Mouse (Mus musculus): ENCODE results near the gene Kdm1a. TPM values are rescaled to one million over a fixed set of nuclear protein-coding genes. Genes with fewer than 3 reads are reported as not detected.
A peak's percentile ranks its signal among the peaks of the same experiment; 100 is the strongest.

Gene Kdm1a
- polyA plus RNA-seq, 1 experiment, result 0.90 TPM

DNA sequence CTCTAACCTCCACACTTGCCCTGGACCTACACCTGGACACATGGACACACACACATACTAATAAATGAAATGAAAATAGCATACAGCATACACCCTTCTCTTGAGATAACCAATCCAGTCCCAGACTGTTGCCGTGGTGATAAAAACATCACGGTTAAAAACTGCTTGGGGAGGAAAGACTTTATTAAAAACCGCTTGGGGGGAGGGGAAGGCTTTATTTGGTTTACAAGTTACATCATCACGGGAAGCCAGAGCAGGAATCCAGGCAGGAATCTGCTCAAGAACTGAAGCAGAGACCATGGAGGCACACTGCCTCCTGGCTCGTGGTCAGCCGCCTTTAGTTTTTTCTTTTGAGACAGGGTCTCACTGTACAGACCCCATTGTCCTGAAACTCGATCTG lies 11.1 kb upstream of the Kdm1a start:
- Histone ChIP-seq H3K9me3 (ENCODE audit: control insufficient read depth, low read length) (no peaks in the 10 kb centered on the region), H3K4me3 (replicated peaks) (no peak overlapping the region), H3K4me1 (ENCODE audit: control insufficient read depth) (no peaks in the 10 kb centered on the region), H3K36me3 (ENCODE audit: control insufficient read depth) (no peaks in the 10 kb centered on the region), H3K27me3 (ENCODE audit: control insufficient read depth) (no peaks in the 10 kb centered on the region)
- no peak for TF ChIP-seq GATA1 (IDR thresholded peaks at IDR 0.05; ENCODE audit: low read length)
- no peak for TF ChIP-seq TAL1 (IDR thresholded peaks at IDR 0.05; ENCODE audit: low read length)

DNA sequence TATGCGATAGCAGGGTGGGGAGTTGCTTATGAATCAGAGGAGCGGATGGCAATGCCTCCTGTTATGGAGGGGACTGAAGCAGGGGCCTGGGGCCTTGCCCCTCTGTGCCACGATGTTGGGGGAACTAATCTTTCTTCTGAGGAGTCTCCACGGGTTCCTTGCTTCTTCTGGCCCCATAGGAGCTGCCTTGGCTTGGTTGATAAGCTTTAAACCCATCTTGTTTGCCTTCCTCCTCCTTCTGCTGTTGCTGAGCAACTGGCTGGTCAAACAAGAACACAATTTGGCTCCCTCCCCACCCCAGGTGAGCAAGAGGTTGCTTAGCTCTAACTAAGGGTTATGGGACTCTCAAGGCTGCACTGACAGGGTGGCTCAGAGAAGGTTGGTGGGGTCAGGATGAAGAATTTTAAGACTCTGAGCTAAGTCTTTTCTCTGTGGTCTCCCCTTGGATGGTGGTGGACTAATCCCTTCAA lies 7.9 kb upstream of the Kdm1a start, which contains the start of gene Tex46:
Gene Tex46 (plus strand): TSS at position 51 of the 470 bp plus-strand sequence.
- Histone ChIP-seq H3K27me3 (ENCODE audit: control insufficient read depth) (no peaks in the 10 kb centered on the region), H3K4me3 (replicated peaks) (no peak within 1 kb of the TSS), H3K4me1 (ENCODE audit: control insufficient read depth) (no peaks in the 10 kb centered on the region), H3K9me3 (ENCODE audit: control insufficient read depth, low read length) (no peaks in the 10 kb centered on the region), H3K36me3 (ENCODE audit: control insufficient read depth) (no peaks in the 10 kb centered on the region)
- TF ChIP-seq TAL1 (IDR thresholded peaks at IDR 0.05; ENCODE audit: low read length) (no peak), GATA1 (IDR thresholded peaks at IDR 0.05; ENCODE audit: low read length) (no peak)

- Histone ChIP-seq H3K36me3 (ENCODE audit: control insufficient read depth) (no peaks in the 10 kb centered on the region), H3K4me1 (ENCODE audit: control insufficient read depth) (peaks cover 12% of the 10 kb centered on the region), H3K4me3 (replicated peaks) (no peak overlapping the region), H3K27me3 (ENCODE audit: control insufficient read depth) (no peaks in the 10 kb centered on the region), H3K9me3 (ENCODE audit: control insufficient read depth, low read length) (no peaks in the 10 kb centered on the region)
- TF ChIP-seq GATA1 (IDR thresholded peaks at IDR 0.05; ENCODE audit: low read length), result no peak
- TF ChIP-seq TAL1 (IDR thresholded peaks at IDR 0.05; ENCODE audit: low read length), result no peak
These were observed 3.4 kb upstream of the Kdm1a start for GRCm38 (mm10) chr4:136605756-136606485.

DNA sequence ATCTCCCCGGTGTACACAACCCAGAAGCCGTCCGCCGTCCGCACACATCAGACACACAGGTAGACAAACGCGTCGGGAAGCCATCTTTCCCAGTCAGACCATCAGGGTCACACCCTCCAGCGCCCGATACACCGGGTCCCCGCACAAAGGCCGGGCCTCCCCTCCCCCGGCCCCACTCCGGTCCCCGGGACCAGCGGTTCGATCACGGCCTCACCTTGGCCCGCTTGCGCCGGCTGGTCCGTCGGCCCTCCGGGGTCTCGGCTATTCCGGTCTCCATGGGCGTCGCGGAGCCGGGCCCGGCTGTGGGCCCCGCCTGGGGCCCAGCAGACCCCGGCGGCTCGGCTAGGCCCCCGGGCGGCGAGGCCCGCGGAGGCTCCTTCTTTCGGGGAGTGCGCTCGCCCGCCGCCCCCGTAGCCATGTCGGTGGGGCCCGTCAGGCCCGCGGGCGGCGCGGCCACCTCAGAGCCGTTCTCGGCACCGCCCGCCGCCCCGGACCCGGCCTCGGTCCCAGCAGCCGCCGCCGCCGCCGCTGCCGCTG lies 437 bp downstream of the Kdm1a start:
- H3K9me3 ChIP-seq (ENCODE audit: control insufficient read depth, low read length), result no peaks in the 10 kb centered on the region
- H3K36me3 ChIP-seq (ENCODE audit: control insufficient read depth), result peaks cover 8% of the 10 kb centered on the region
- H3K27me3 ChIP-seq (ENCODE audit: control insufficient read depth), result no peaks in the 10 kb centered on the region
- H3K4me3 ChIP-seq (replicated peaks), result peak overlapping the region; percentile 96
- peaks cover 28% of the 10 kb centered on the region for H3K4me1 ChIP-seq (ENCODE audit: control insufficient read depth)
- TF ChIP-seq GATA1 (IDR thresholded peaks at IDR 0.05; ENCODE audit: low read length) (no peak), TAL1 (IDR thresholded peaks at IDR 0.05; ENCODE audit: low read length) (no peak)

- no peaks in the 10 kb centered on the region for H3K27me3 ChIP-seq (ENCODE audit: control insufficient read depth)
- no peak for TF ChIP-seq TAL1 (IDR thresholded peaks at IDR 0.05; ENCODE audit: low read length)
- TF ChIP-seq GATA1 (IDR thresholded peaks at IDR 0.05; ENCODE audit: low read length), result no peak
- H3K4me3 ChIP-seq (replicated peaks), result peak overlapping the region; percentile 96
- H3K9me3 ChIP-seq (ENCODE audit: control insufficient read depth, low read length), result no peaks in the 10 kb centered on the region
- peaks cover 8% of the 10 kb centered on the region for H3K36me3 ChIP-seq (ENCODE audit: control insufficient read depth)
- peaks cover 28% of the 10 kb centered on the region for H3K4me1 ChIP-seq (ENCODE audit: control insufficient read depth)
These were observed 1.0 kb downstream of the Kdm1a start for GRCm38 (mm10) chr4:136601476-136601875.

DNA sequence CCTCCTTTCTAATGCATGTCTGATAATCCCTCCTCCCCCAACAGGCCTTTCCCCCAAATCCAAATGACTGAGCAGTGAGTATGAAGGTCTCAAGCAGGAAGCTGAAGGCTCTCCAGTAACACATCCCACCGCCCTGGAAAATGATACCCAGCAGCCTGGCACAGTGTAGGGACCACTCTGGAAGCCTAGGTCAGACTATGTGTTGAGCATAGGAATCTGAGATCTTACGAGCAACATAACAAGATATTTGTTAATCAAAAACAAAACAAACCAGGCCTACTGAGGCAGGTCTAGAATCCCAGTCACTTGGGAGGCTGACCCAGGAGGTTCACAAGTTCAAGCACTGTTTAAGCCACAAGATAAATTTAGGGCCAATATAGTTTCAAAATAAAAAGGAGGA lies 2.0 kb downstream of the Kdm1a start:
- peak overlapping the region; percentile 96 for H3K4me3 ChIP-seq (replicated peaks)
- no peaks in the 10 kb centered on the region for H3K27me3 ChIP-seq (ENCODE audit: control insufficient read depth)
- H3K36me3 ChIP-seq (ENCODE audit: control insufficient read depth), result peaks cover 8% of the 10 kb centered on the region
- TF ChIP-seq TAL1 (IDR thresholded peaks at IDR 0.05; ENCODE audit: low read length) (no peak), GATA1 (IDR thresholded peaks at IDR 0.05; ENCODE audit: low read length) (no peak)
- H3K4me1 ChIP-seq (ENCODE audit: control insufficient read depth), result peaks cover 28% of the 10 kb centered on the region
- no peaks in the 10 kb centered on the region for H3K9me3 ChIP-seq (ENCODE audit: control insufficient read depth, low read length)

GRCm38 (mm10) chr4:136599869-136600268 lies 2.7 kb downstream of the Kdm1a start:
- no peaks in the 10 kb centered on the region for H3K9me3 ChIP-seq (ENCODE audit: control insufficient read depth, low read length)
- H3K27me3 ChIP-seq (ENCODE audit: control insufficient read depth), result no peaks in the 10 kb centered on the region
- peaks cover 8% of the 10 kb centered on the region for H3K36me3 ChIP-seq (ENCODE audit: control insufficient read depth)
- H3K4me1 ChIP-seq (ENCODE audit: control insufficient read depth), result peaks cover 28% of the 10 kb centered on the region
- TF ChIP-seq TAL1 (IDR thresholded peaks at IDR 0.05; ENCODE audit: low read length) (no peak), GATA1 (IDR thresholded peaks at IDR 0.05; ENCODE audit: low read length) (no peak)
- H3K4me3 ChIP-seq (replicated peaks), result no peak overlapping the region

DNA sequence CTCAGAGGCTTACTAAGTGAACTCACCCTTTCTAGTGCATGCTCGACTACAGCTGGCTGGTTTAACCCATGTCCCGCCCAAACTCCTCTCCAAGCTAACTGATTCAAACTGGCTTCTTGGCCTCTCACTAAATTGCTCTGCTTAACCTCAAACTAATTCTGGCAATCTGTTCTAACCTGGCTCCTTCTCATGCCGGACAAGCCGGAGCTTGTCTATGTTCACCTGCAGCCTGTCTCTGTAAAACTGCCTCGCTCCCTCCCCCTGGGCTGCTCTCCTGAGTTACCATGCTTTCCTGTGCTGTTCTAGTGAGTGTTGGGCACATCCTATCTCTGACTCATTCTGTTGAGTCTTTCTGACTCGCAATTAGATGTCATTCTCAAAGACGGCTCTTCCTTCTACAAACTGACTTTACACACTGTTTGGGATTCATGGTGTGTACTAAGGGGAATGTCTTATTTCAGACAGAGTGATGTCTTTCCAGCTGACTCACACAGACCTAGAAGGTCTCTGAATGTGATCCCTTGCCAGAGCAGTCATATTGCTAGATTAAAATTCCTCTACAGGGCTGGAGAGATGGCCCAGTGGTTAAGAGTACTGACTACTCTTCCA lies 4.2 kb downstream of the Kdm1a start:
- peaks cover 12% of the 10 kb centered on the region for H3K36me3 ChIP-seq (ENCODE audit: control insufficient read depth)
- TF ChIP-seq GATA1 (IDR thresholded peaks at IDR 0.05; ENCODE audit: low read length) (no peak), TAL1 (IDR thresholded peaks at IDR 0.05; ENCODE audit: low read length) (no peak)
- no peaks in the 10 kb centered on the region for H3K9me3 ChIP-seq (ENCODE audit: control insufficient read depth, low read length)
- H3K4me1 ChIP-seq (ENCODE audit: control insufficient read depth), result peaks cover 36% of the 10 kb centered on the region
- no peaks in the 10 kb centered on the region for H3K27me3 ChIP-seq (ENCODE audit: control insufficient read depth)
- H3K4me3 ChIP-seq (replicated peaks), result no peak overlapping the region

DNA sequence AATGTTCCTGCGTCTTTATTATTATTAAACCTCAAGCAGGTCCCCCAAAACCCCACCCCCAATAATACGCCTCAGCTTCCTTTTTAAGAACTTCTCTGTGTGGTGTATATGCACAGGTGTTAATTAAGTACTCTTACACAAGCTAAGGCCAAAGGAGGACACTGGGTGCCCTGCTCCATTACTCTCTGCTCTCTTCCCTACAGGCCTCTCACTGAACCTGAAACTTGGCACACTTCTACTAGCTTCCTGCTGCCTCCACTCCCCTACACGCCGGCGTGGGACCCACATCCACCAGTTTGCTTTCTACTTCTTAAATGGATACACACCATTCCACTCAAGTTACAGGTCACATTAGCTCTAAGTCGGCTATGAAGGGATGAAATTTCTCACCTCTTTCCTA lies 7.3 kb downstream of the Kdm1a start:
- H3K4me1 ChIP-seq (ENCODE audit: control insufficient read depth), result peaks cover 23% of the 10 kb centered on the region
- no peaks in the 10 kb centered on the region for H3K27me3 ChIP-seq (ENCODE audit: control insufficient read depth)
- no peak overlapping the region for H3K4me3 ChIP-seq (replicated peaks)
- H3K9me3 ChIP-seq (ENCODE audit: control insufficient read depth, low read length), result no peaks in the 10 kb centered on the region
- H3K36me3 ChIP-seq (ENCODE audit: control insufficient read depth), result peaks cover 20% of the 10 kb centered on the region
- TF ChIP-seq GATA1 (IDR thresholded peaks at IDR 0.05; ENCODE audit: low read length) (no peak), TAL1 (IDR thresholded peaks at IDR 0.05; ENCODE audit: low read length) (no peak)
